Mouse (Mus musculus) intestine, embryonic 15.5 days (tissue): ENCODE results near the gene Tbce. TPM values are rescaled to one million over a fixed set of nuclear protein-coding genes. Genes with fewer than 3 reads are reported as not detected.
"Not testable (repeated sequence)": the region's sequence is repeated elsewhere in the genome, so short reads cannot be mapped to it uniquely, and the experiment has no call there.

ENCODE experiments used
- ATAC-seq: fragments of 200-750 bp; cut with Nextera tagmentation; 2 replicates; pipeline ENCODE4 v1.8.0; 2017; ENCODE audit warnings: moderate TSS enrichment, moderate library complexity
- H3K27ac ChIP-seq: fragments of 300-500 bp; sonication (generic); 2 replicates; pipeline ENCODE4 v1.5.1; 2015; ENCODE audit warnings: mild to moderate bottlenecking, inconsistent platforms
- H3K27me3 ChIP-seq: fragments of 300-500 bp; sonication (generic); replicated peaks from 2 replicates; pipeline ENCODE4 v1.6.1; 2015; ENCODE audit warnings: inconsistent platforms
- H3K36me3 ChIP-seq: fragments of 300-500 bp; sonication (generic); 2 replicates; pipeline ENCODE4 v1.6.1; 2015; ENCODE audit warnings: inconsistent platforms
- H3K4me1 ChIP-seq: fragments of 300-500 bp; sonication (generic); replicated peaks from 2 replicates; pipeline ENCODE4 v1.6.1; 2015; ENCODE audit warnings: inconsistent platforms
- H3K4me2 ChIP-seq: fragments of 300-500 bp; sonication (generic); replicated peaks from 2 replicates; pipeline ENCODE4 v1.6.1; 2015; ENCODE audit warnings: mild to moderate bottlenecking, inconsistent platforms
- H3K4me3 ChIP-seq: fragments of 300-500 bp; sonication (generic); replicated peaks from 2 replicates; pipeline ENCODE4 v1.5.1; 2015; ENCODE audit warnings: inconsistent platforms
- H3K9ac ChIP-seq: fragments of 300-500 bp; sonication (generic); 2 replicates; pipeline ENCODE4 v1.6.1; 2015; ENCODE audit warnings: inconsistent platforms
- H3K9me3 ChIP-seq: fragments of 300-500 bp; sonication (generic); 2 replicates; pipeline ENCODE4 v1.6.1; 2016; ENCODE audit warnings: inconsistent platforms
- WGBS: fragments of 180-500 bp; shearing (Covaris S2); methylation state at CpG from one replicate; pipeline ENCODE4 v1.1.7; 2015; 5-methylcytosine and 5-hydroxymethylcytosine counted together
- polyA plus RNA-seq: library from polyadenylated mRNA; unstranded; fragments of >200 nt; fragmentation: Nextera tagmentation; extraction: Ambion mirVana; gene quantifications from 2 replicates; pipeline ENCODE4 v1.2.1, GENCODE M21; 2015

Gene Tbce
- polyA plus RNA-seq, 1 experiment from 2014 or later, result 49.3 TPM

- no peak for ATAC-seq
- Histone ChIP-seq H3K27me3 (no peaks in the 10 kb centered on the region), H3K4me1 (0 out of 2 replicates have a peak, but pooled peaks cover 5% of the 10 kb centered on the region), H3K36me3 (no peaks in the 10 kb centered on the region), H3K4me3 (peak overlapping the region; percentile 99), H3K27ac (peak overlapping the region; percentile 96), H3K4me2 (peak overlapping the region; percentile 67), H3K9ac (peak overlapping the region; percentile 70), H3K9me3 (no peaks in the 10 kb centered on the region)
- WGBS, result 6% methylated on average over 11 of the region's 11 CpGs
These were observed 23.0 kb upstream of the Tbce start for GRCm38 (mm10) chr13:14062209-14063012.

- ATAC-seq, result no peak
- peaks cover 7% of the 10 kb centered on the region; the same call in 1 of the 2 replicates for H3K36me3 ChIP-seq
These were observed 20.1 kb upstream of the Tbce start for GRCm38 (mm10) chr13:14059582-14059981.

GRCm38 (mm10) chr13:14056801-14057200 is 17.4 kb upstream of the Tbce start:
- no peak for ATAC-seq
- H3K4me3 ChIP-seq, result no peak overlapping the region
- WGBS, result 93% methylated on average over 3 of the region's 3 CpGs
- H3K9ac ChIP-seq, result no peak overlapping the region
- no peaks in the 10 kb centered on the region for H3K9me3 ChIP-seq
- no peak overlapping the region for H3K4me2 ChIP-seq
- H3K4me1 ChIP-seq, result 0 out of 2 replicates have a peak, but pooled peaks cover 2% of the 10 kb centered on the region
- no peaks in the 10 kb centered on the region for H3K27me3 ChIP-seq
- H3K27ac ChIP-seq, result no peak overlapping the region
- H3K36me3 ChIP-seq, result peaks cover 17% of the 10 kb centered on the region

More at GRCm38 (mm10) chr13:14059582-14059981, 20.1 kb upstream of the Tbce start:
- Histone ChIP-seq H3K4me3 (no peak overlapping the region), H3K27me3 (no peaks in the 10 kb centered on the region), H3K27ac (no peak overlapping the region), H3K4me2 (no peak overlapping the region), H3K4me1 (0 out of 2 replicates have a peak, but pooled peaks cover 5% of the 10 kb centered on the region), H3K9me3 (no peaks in the 10 kb centered on the region), H3K9ac (no peak overlapping the region)

GRCm38 (mm10) chr13:14049878-14050277 is 10.4 kb upstream of the Tbce start:
- peaks cover 14% of the 10 kb centered on the region for H3K36me3 ChIP-seq
- H3K9ac ChIP-seq, result no peak overlapping the region
- H3K27me3 ChIP-seq, result no peaks in the 10 kb centered on the region
- no peak overlapping the region for H3K4me3 ChIP-seq
- no peak overlapping the region for H3K4me2 ChIP-seq
- no peak for ATAC-seq
- no peaks in the 10 kb centered on the region for H3K9me3 ChIP-seq
- WGBS, result 95% methylated on average over 1 of the region's 1 CpGs
- H3K27ac ChIP-seq, result no peak overlapping the region
- no peaks in the 10 kb centered on the region for H3K4me1 ChIP-seq

GRCm38 (mm10) chr13:14044521-14044920 is 5.1 kb upstream of the Tbce start:
- no peak overlapping the region for H3K27ac ChIP-seq
- no peak overlapping the region for H3K9ac ChIP-seq
- H3K27me3 ChIP-seq, result no peaks in the 10 kb centered on the region
- 83% methylated on average over 2 of the region's 2 CpGs for whole genome bisulfite sequencing
- H3K4me2 ChIP-seq, result no peak overlapping the region
- no peak overlapping the region for H3K4me3 ChIP-seq
- no peaks in the 10 kb centered on the region for H3K9me3 ChIP-seq
- no peaks in the 10 kb centered on the region for H3K36me3 ChIP-seq
- peaks cover 4% of the 10 kb centered on the region; the same call in 1 of the 2 replicates for H3K4me1 ChIP-seq
- ATAC-seq, result no peak

GRCm38 (mm10) chr13:14043851-14044250 is 4.4 kb upstream of the Tbce start:
- no peak overlapping the region for H3K9ac ChIP-seq
- no peak for ATAC-seq
- H3K9me3 ChIP-seq, result no peaks in the 10 kb centered on the region

GRCm38 (mm10) chr13:14040186-14040585 is 748 bp upstream of the Tbce start:
- WGBS, result 15% methylated on average over 5 of the region's 5 CpGs
- Histone ChIP-seq H3K9me3 (no peaks in the 10 kb centered on the region), H3K4me1 (peaks cover 7% of the 10 kb centered on the region; the same call in 1 of the 2 replicates), H3K4me3 (peak overlapping the region; percentile 52), H3K9ac (no peak overlapping the region), H3K27ac (peak overlapping the region; percentile 91; the same call in 1 of the 2 replicates), H3K4me2 (peak overlapping the region; percentile 87), H3K27me3 (no peaks in the 10 kb centered on the region), H3K36me3 (no peaks in the 10 kb centered on the region)
- ATAC-seq, result peak; percentile 65

More at GRCm38 (mm10) chr13:14043851-14044250, 4.4 kb upstream of the Tbce start:
- Histone ChIP-seq H3K36me3 (no peaks in the 10 kb centered on the region), H3K4me1 (peaks cover 4% of the 10 kb centered on the region; the same call in 1 of the 2 replicates), H3K4me2 (no peak overlapping the region), H3K4me3 (no peak overlapping the region), H3K27ac (no peak overlapping the region), H3K27me3 (no peaks in the 10 kb centered on the region)

- Histone ChIP-seq H3K9ac (peak overlapping the region; percentile 72), H3K4me1 (peaks cover 7% of the 10 kb centered on the region; the same call in 1 of the 2 replicates), H3K4me3 (peak overlapping the region; percentile 52), H3K27me3 (no peaks in the 10 kb centered on the region), H3K4me2 (peak overlapping the region; percentile 87), H3K27ac (peak overlapping the region; percentile 91; the same call in 1 of the 2 replicates), H3K9me3 (no peaks in the 10 kb centered on the region), H3K36me3 (no peaks in the 10 kb centered on the region)
- 5% methylated on average over 8 of the region's 8 CpGs for WGBS
- peak; percentile 21 for ATAC-seq
These were observed 537 bp downstream of the Tbce start for GRCm38 (mm10) chr13:14038911-14039291.

- Histone ChIP-seq H3K27me3 (no peaks in the 10 kb centered on the region), H3K4me3 (no peak overlapping the region), H3K36me3 (no peaks in the 10 kb centered on the region), H3K4me2 (no peak overlapping the region), H3K27ac (no peak overlapping the region), H3K9me3 (no peaks in the 10 kb centered on the region), H3K9ac (no peak overlapping the region), H3K4me1 (peaks cover 7% of the 10 kb centered on the region; the same call in 1 of the 2 replicates)
- WGBS, result 91% methylated on average over 11 of the region's 11 CpGs
- ATAC-seq, result no peak
These were observed 3.4 kb downstream of the Tbce start for GRCm38 (mm10) chr13:14035875-14036630.

- not testable (repeated sequence) for ATAC-seq, H3K9me3 ChIP-seq, H3K4me3 ChIP-seq, H3K4me1 ChIP-seq, H3K36me3 ChIP-seq, H3K9ac ChIP-seq, H3K4me2 ChIP-seq, H3K27ac ChIP-seq, H3K27me3 ChIP-seq
- 90% methylated on average over 3 of the region's 3 CpGs for WGBS
These were observed 4.1 kb downstream of the Tbce start for GRCm38 (mm10) chr13:14035352-14035751.

GRCm38 (mm10) chr13:14034073-14034348 is 5.4 kb downstream of the Tbce start:
- Histone ChIP-seq H3K36me3 (no peaks in the 10 kb centered on the region), H3K4me2 (no peak overlapping the region), H3K4me3 (no peak overlapping the region), H3K9ac (no peak overlapping the region), H3K27ac (no peak overlapping the region), H3K4me1 (peaks cover 4% of the 10 kb centered on the region; the same call in 1 of the 2 replicates), H3K27me3 (no peaks in the 10 kb centered on the region), H3K9me3 (no peaks in the 10 kb centered on the region)
- peak; percentile 46; the same call in 1 of the 2 replicates for ATAC-seq

- no peak for ATAC-seq
- no peaks in the 10 kb centered on the region for H3K36me3 ChIP-seq
These were observed 5.9 kb downstream of the Tbce start for GRCm38 (mm10) chr13:14033309-14034072.

More at GRCm38 (mm10) chr13:14033309-14034072, 5.9 kb downstream of the Tbce start:
- Histone ChIP-seq H3K4me2 (no peak overlapping the region), H3K4me1 (no peaks in the 10 kb centered on the region), H3K27me3 (no peaks in the 10 kb centered on the region), H3K9ac (no peak overlapping the region), H3K9me3 (no peaks in the 10 kb centered on the region), H3K4me3 (no peak overlapping the region), H3K27ac (no peak overlapping the region)
- 85% methylated on average over 5 of the region's 5 CpGs for WGBS
